Mouse (Mus musculus): Measurements from ENCODE around the gene Ces2c.

- TF ChIP-seq POLR2A (IDR thresholded peaks at IDR 0.05; ENCODE audit: insufficient read depth, low read depth, low read length) (no peak), CTCF (IDR thresholded peaks at IDR 0.05; ENCODE audit: insufficient read depth, low read depth, low read length) (no peak)
These were observed 54.9 kb downstream of the Ces2c start for GRCm38 (mm10) chr8:104901746-104902145.

Measured in olfactory bulb, adult 2 months (tissue).